Mouse (Mus musculus) CH12.LX (cell line): ENCODE results near the gene Sdhb. TPM values are rescaled to one million over a fixed set of nuclear protein-coding genes. Genes with fewer than 3 reads are reported as not detected.

Source experiments
- DNase-seq: peaks from one replicate; pipeline ENCODE4 v3.0.0-alpha.2; 2013; ENCODE audit errors: extremely low read depth
- H3K27ac ChIP-seq: 2 replicates; pipeline ENCODE4 v1.5.1; 2012; ENCODE audit warnings: low read depth, mild to moderate bottlenecking, control low read depth, moderate library complexity; ENCODE audit not compliant: insufficient read depth
- H3K27me3 ChIP-seq: replicated peaks from 2 replicates; pipeline ENCODE3; 2012; ENCODE audit warnings: inconsistent platforms
- H3K36me3 ChIP-seq, 2 experiments: replicated peaks in 1 of 2; 2 replicates each; pipeline versions ENCODE3 to v1.6.1; 2012; ENCODE audit warnings: inconsistent platforms in 1 of 2, low read length in 1 of 2, mild to moderate bottlenecking in 1 of 2, mixed read lengths in 1 of 2, moderate library complexity in 1 of 2; ENCODE audit not compliant: control insufficient read depth in 1 of 2, insufficient read depth in 1 of 2
- H3K4me1 ChIP-seq, 2 experiments: 2 replicates each; pipeline ENCODE4 v1.6.1; 2012; ENCODE audit warnings: inconsistent platforms in 1 of 2, moderate library complexity in 1 of 2; ENCODE audit not compliant: insufficient read depth in 2 of 2, control insufficient read depth in 1 of 2
- H3K4me2 ChIP-seq: 2 replicates; pipeline ENCODE4 v1.6.1; 2012; ENCODE audit warnings: low read depth, mild to moderate bottlenecking, control low read depth; ENCODE audit not compliant: poor library complexity, insufficient read depth, severe bottlenecking
- H3K4me3 ChIP-seq, 3 experiments: fragments of 150-350 bp in 1 of 3; sonication (generic) in 1 of 3; replicated peaks in 1 of 3; 2 replicates each; pipeline versions ENCODE3 to v1.5.1; 2011 to 2012; ENCODE audit warnings: low read depth in 2 of 3, low read length in 2 of 3, mild to moderate bottlenecking in 2 of 3, moderate library complexity in 2 of 3, control low read depth in 1 of 3, improper control_type of control experiment in 1 of 3, inconsistent platforms in 1 of 3, mixed read lengths in 1 of 3; ENCODE audit not compliant: poor library complexity in 1 of 3
- H3K79me2 ChIP-seq: replicated peaks from 2 replicates; pipeline ENCODE4 v1.6.1; 2012; ENCODE audit warnings: mild to moderate bottlenecking, moderate library complexity; ENCODE audit not compliant: control insufficient read depth, poor library complexity, insufficient read depth, severe bottlenecking; ENCODE audit errors: extremely low read depth
- H3K9ac ChIP-seq: 2 replicates; pipeline ENCODE4 v1.6.1; 2012; ENCODE audit warnings: low read depth, mild to moderate bottlenecking, control low read depth, moderate library complexity; ENCODE audit not compliant: insufficient read depth
- H3K9me3 ChIP-seq: replicated peaks from 2 replicates; pipeline ENCODE3; 2012; ENCODE audit warnings: low read length, inconsistent platforms, mixed read lengths
- BHLHE40 ChIP-seq: IDR thresholded peaks from 2 replicates; pipeline ENCODE4 v1.6.1; 2011; ENCODE audit warnings: mild to moderate bottlenecking, low read depth, low read length, improper control_type of control experiment
- CHD1 ChIP-seq: IDR thresholded peaks from 2 replicates; pipeline ENCODE4 v1.6.1; 2012; ENCODE audit warnings: low read depth, low read length, improper control_type of control experiment, inconsistent platforms
- E2F4 ChIP-seq: IDR thresholded peaks from 2 replicates; pipeline ENCODE4 v1.6.1; 2011; ENCODE audit warnings: low read depth, low read length, improper control_type of control experiment; ENCODE audit not compliant: insufficient replicate concordance
- ELF1 ChIP-seq: IDR thresholded peaks from 2 replicates; pipeline ENCODE4 v1.6.1; 2014; ENCODE audit warnings: low read depth, mild to moderate bottlenecking, inconsistent platforms, low read length, improper control_type of control experiment
- EP300 ChIP-seq: IDR thresholded peaks from 2 replicates; pipeline ENCODE4 v1.6.1; 2011; ENCODE audit warnings: low read length, improper control_type of control experiment
- ETS1 ChIP-seq: conservative IDR thresholded peaks from 2 replicates; pipeline ENCODE4 v1.6.1; 2012; ENCODE audit warnings: low read depth, mild to moderate bottlenecking, inconsistent platforms, low read length, improper control_type of control experiment, moderate library complexity
- GABPA ChIP-seq: IDR thresholded peaks from 2 replicates; pipeline ENCODE4 v1.6.1; 2012; ENCODE audit warnings: low read depth, low read length, improper control_type of control experiment, inconsistent platforms; ENCODE audit not compliant: insufficient replicate concordance
- HCFC1 ChIP-seq: IDR thresholded peaks from 2 replicates; pipeline ENCODE4 v1.6.1; 2012; ENCODE audit warnings: low read depth, mild to moderate bottlenecking, inconsistent platforms, low read length, improper control_type of control experiment
- JUN ChIP-seq: IDR thresholded peaks from 2 replicates; pipeline ENCODE4 v1.6.1; 2011; ENCODE audit warnings: low read depth, mild to moderate bottlenecking, low read length, improper control_type of control experiment, moderate library complexity; ENCODE audit not compliant: insufficient read depth
- KAT2A ChIP-seq: IDR thresholded peaks from 2 replicates; pipeline ENCODE4 v1.6.1; 2012; ENCODE audit warnings: low read length, improper control_type of control experiment, inconsistent platforms; ENCODE audit not compliant: insufficient replicate concordance
- MAX ChIP-seq: IDR thresholded peaks from 2 replicates; pipeline ENCODE4 v1.6.1; 2011; ENCODE audit warnings: low read length, improper control_type of control experiment
- MAZ ChIP-seq: IDR thresholded peaks from 2 replicates; pipeline ENCODE4 v1.6.1; 2012; ENCODE audit warnings: low read depth, mild to moderate bottlenecking, inconsistent platforms, low read length, improper control_type of control experiment, moderate library complexity
- MXI1 ChIP-seq: IDR thresholded peaks from 2 replicates; pipeline ENCODE4 v1.6.1; 2011; ENCODE audit warnings: mild to moderate bottlenecking, low read depth, low read length, improper control_type of control experiment
- MYC ChIP-seq: IDR thresholded peaks from 2 replicates; pipeline ENCODE4 v1.6.1; 2011; ENCODE audit warnings: low read depth, mild to moderate bottlenecking, improper control_type of control experiment, low read length
- NRF1 ChIP-seq: IDR thresholded peaks from 2 replicates; pipeline ENCODE4 v1.6.1; 2014; ENCODE audit warnings: low read depth, mild to moderate bottlenecking, inconsistent platforms, low read length, improper control_type of control experiment, moderate library complexity
- POLR2A ChIP-seq: IDR thresholded peaks from 2 replicates; pipeline ENCODE4 v1.6.1; 2011; ENCODE audit warnings: low read depth, mild to moderate bottlenecking, improper control_type of control experiment, low read length
- POLR2AphosphoS2 ChIP-seq: IDR thresholded peaks from 2 replicates; pipeline ENCODE4 v1.6.1; 2011; ENCODE audit warnings: low read depth, low read length, improper control_type of control experiment
- RCOR1 ChIP-seq: conservative IDR thresholded peaks from 2 replicates; pipeline ENCODE4 v1.6.1; 2012; ENCODE audit warnings: low read depth, mild to moderate bottlenecking, inconsistent platforms, low read length, improper control_type of control experiment
- SMC3 ChIP-seq: IDR thresholded peaks from 2 replicates; pipeline ENCODE4 v1.6.1; 2011; ENCODE audit warnings: low read depth, low read length, improper control_type of control experiment
- TBP ChIP-seq: conservative IDR thresholded peaks from 2 replicates; pipeline ENCODE4 v1.6.1; 2011; ENCODE audit warnings: low read depth, low read length, improper control_type of control experiment
- TCF12 ChIP-seq: IDR thresholded peaks from 2 replicates; pipeline ENCODE4 v1.6.1; 2014; ENCODE audit warnings: low read depth, mild to moderate bottlenecking, inconsistent platforms, low read length, improper control_type of control experiment
- UBTF ChIP-seq: IDR thresholded peaks from 2 replicates; pipeline ENCODE4 v1.6.1; 2012; ENCODE audit warnings: low read depth, mild to moderate bottlenecking, inconsistent platforms, low read length, improper control_type of control experiment, moderate library complexity
- ZC3H11A ChIP-seq: IDR thresholded peaks from 2 replicates; pipeline ENCODE4 v1.6.1; 2012; ENCODE audit warnings: low read depth, mild to moderate bottlenecking, inconsistent platforms, low read length, improper control_type of control experiment
- ZNF384 ChIP-seq: IDR thresholded peaks from 2 replicates; pipeline ENCODE4 v1.6.1; 2012; ENCODE audit warnings: low read depth, low read length, improper control_type of control experiment, inconsistent platforms
- dilution Hi-C: fragments of 300-500 bp; cut with MboI; formaldehyde crosslinking; loops from 2 replicates; pipeline ENCODE4 v1.14.3; 2020; ENCODE audit warnings: low sequenced_read_pairs; ENCODE audit not compliant: extremely low pct_unique_long_range_greater_than_20kb, extremely low pct_ligation_motif_present
- in situ Hi-C: fragments of 300-500 bp; cut with MboI; formaldehyde crosslinking; loops from 3 replicates; pipeline ENCODE4 v1.14.3; 2019; ENCODE audit warnings: low sequenced_read_pairs, low pct_ligation_motif_present, low pct_unique_long_range_greater_than_20kb, mixed read lengths
- polyA plus RNA-seq: library from polyadenylated mRNA; unstranded; fragments of >175 nt; gene quantifications from 2 replicates; pipeline ENCODE4 v1.2.1, GENCODE M21; 2012; ENCODE audit warnings: low read depth; ENCODE audit not compliant: insufficient read length
- total RNA-seq, 2 experiments: library from RNA; depleted of rRNA; stranded (reverse); fragments of 300-350 nt in 1 of 2; fragments of >200 nt in 1 of 2; gene quantifications; 2 replicates each; pipeline ENCODE4 v1.2.3; 2012 to 2014

The Sdhb gene
- total and polyA plus RNA-seq, 3 experiments, result 156 to 190 (median 188) TPM

- H3K36me3 ChIP-seq, result peaks cover 0 to 78% of the 10 kb centered on the region in 2 experiments
- TF ChIP-seq SMC3 (no peak), POLR2A (no peak), ZNF384 (no peak), UBTF (no peak), CHD1 (no peak), E2F4 (no peak), HCFC1 (no peak), GABPA (no peak), RCOR1 (no peak), EP300 (no peak), BHLHE40 (no peak), ELF1 (no peak), TBP (no peak), MAX (no peak), MXI1 (no peak), ETS1 (no peak), ZC3H11A (no peak), JUN (no peak), TCF12 (no peak), NRF1 (no peak)
- H3K27ac ChIP-seq, result no peak overlapping the region
- H3K4me2 ChIP-seq, result no peak overlapping the region
- no peak for DNase-seq
- peaks cover 2 to 5% of the 10 kb centered on the region in 2 experiments; a peak in 2 of 4 replicates for H3K4me1 ChIP-seq
- H3K9me3 ChIP-seq, result no peaks in the 10 kb centered on the region
- H3K9ac ChIP-seq, result no peak overlapping the region
- in situ Hi-C loops, result loop anchor here (5.0 kb wide), 1 partner anchor 48 kb away; no protein-coding TSS in a partner anchor
- no peak overlapping the region for H3K4me3 ChIP-seq
- dilution Hi-C loops, result no loop called here
- no peaks in the 10 kb centered on the region for H3K79me2 ChIP-seq
- H3K27me3 ChIP-seq, result no peaks in the 10 kb centered on the region
Observed at GRCm38 (mm10) chr4:141020220-141020619, 59.2 kb downstream of the Sdhb start.

- Histone ChIP-seq H3K4me2 (no peak overlapping the region), H3K27ac (no peak overlapping the region), H3K4me3 (no peak overlapping the region), H3K4me1 (peaks cover 2 to 3% of the 10 kb centered on the region in 2 experiments; a peak in 2 of 4 replicates), H3K36me3 (peaks cover 0 to 81% of the 10 kb centered on the region in 2 experiments), H3K9ac (no peak overlapping the region), H3K79me2 (no peaks in the 10 kb centered on the region), H3K9me3 (no peaks in the 10 kb centered on the region), H3K27me3 (no peaks in the 10 kb centered on the region)
- in situ Hi-C loops (loop anchor here (5.0 kb wide), 1 partner anchor 49 kb away; no protein-coding TSS in a partner anchor), dilution Hi-C loops (no loop called here)
- TF ChIP-seq UBTF (no peak), MAZ (no peak), KAT2A (no peak), MYC (no peak), POLR2AphosphoS2 (no peak)
- DNase-seq, result no peak
Observed at GRCm38 (mm10) chr4:141020811-141021613, 60.0 kb downstream of the Sdhb start.
